Mouse (Mus musculus) embryonic fibroblast, embryonic 13.5 days (primary cell): ENCODE results near the gene Prpf6.

Source experiments
- CTCF ChIP-seq: IDR thresholded peaks from 2 replicates; pipeline ENCODE4 v1.5.1; 2011; ENCODE audit warnings: mild to moderate bottlenecking, control low read depth, low read length, moderate library complexity, borderline replicate concordance; ENCODE audit not compliant: insufficient read depth
- POLR2A ChIP-seq: IDR thresholded peaks from 2 replicates; pipeline ENCODE4 v1.6.1; 2011; ENCODE audit warnings: low read depth, mild to moderate bottlenecking, control low read depth, low read length, moderate library complexity

DNA sequence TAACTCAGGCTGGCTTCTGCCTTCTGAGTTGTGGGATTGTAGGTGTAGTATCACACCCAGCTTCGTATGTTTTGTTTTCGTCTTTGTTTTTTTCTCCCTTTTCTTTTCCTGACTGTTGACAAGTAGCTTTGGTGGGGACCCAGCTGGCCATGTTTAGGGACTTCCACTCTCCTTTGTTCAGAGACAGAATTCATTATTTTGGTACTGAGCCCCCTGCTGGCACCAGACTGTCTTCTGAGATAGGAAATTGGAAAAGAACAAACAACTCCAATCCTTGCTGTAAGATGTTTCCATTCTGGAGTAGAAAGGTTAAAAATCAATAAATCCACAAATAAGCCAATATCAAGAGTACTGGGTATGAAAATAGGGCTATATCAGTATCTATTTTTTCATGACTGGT lies 84.8 kb downstream of the Prpf6 start:
- no peak for TF ChIP-seq CTCF
- TF ChIP-seq POLR2A = no peak
